Mouse (Mus musculus): ENCODE measurements around the gene Ifna16. TPM values are rescaled to one million over a fixed set of nuclear protein-coding genes. Genes with fewer than 3 reads are reported as not detected.

Ifna16 gene
- polyA plus RNA-seq, 1 experiment from 2014 or later: not detected

Other genes with a start within 250 kb of the Ifna16 start
- 4.5 and 4.8 TPM in 2 replicates for gene Hacd4, start 238.0 kb downstream of the Ifna16 start, polyA plus RNA-seq (2014; fragmentation: Nextera tagmentation; extraction: Ambion mirVana)
- not detected in 2 replicates for gene Ifnb1, start 154.2 kb downstream of the Ifna16 start, polyA plus RNA-seq (2014; fragmentation: Nextera tagmentation; extraction: Ambion mirVana)
- not detected in 2 replicates for gene Ifna15, start 118.7 kb downstream of the Ifna16 start, polyA plus RNA-seq (2014; fragmentation: Nextera tagmentation; extraction: Ambion mirVana)
- not detected in 2 replicates for gene Ifna14, start 105.1 kb downstream of the Ifna16 start, polyA plus RNA-seq (2014; fragmentation: Nextera tagmentation; extraction: Ambion mirVana)
- gene Ifna9, start 84.5 kb downstream of the Ifna16 start, polyA plus RNA-seq (2014; fragmentation: Nextera tagmentation; extraction: Ambion mirVana): not detected in 2 replicates
- gene Ifna12, start 73.5 kb downstream of the Ifna16 start, polyA plus RNA-seq (2014; fragmentation: Nextera tagmentation; extraction: Ambion mirVana): not detected in 2 replicates
- not detected in 2 replicates for gene C87499, start 42.5 kb downstream of the Ifna16 start, polyA plus RNA-seq (2014; fragmentation: Nextera tagmentation; extraction: Ambion mirVana)
- gene Ifna13, start 32.5 kb downstream of the Ifna16 start, polyA plus RNA-seq (2014; fragmentation: Nextera tagmentation; extraction: Ambion mirVana): not detected in 2 replicates
- not detected in 2 replicates for gene Ifna2, start 7.0 kb upstream of the Ifna16 start, polyA plus RNA-seq (2014; fragmentation: Nextera tagmentation; extraction: Ambion mirVana)
- not detected in 2 replicates for gene Ifnab, start 14.4 kb upstream of the Ifna16 start, polyA plus RNA-seq (2014; fragmentation: Nextera tagmentation; extraction: Ambion mirVana)
- 0.77 and 1.2 TPM in 2 replicates for gene Gm26566, start 44.9 kb upstream of the Ifna16 start, polyA plus RNA-seq (2014; fragmentation: Nextera tagmentation; extraction: Ambion mirVana)
- 136 and 150 TPM in 2 replicates for gene Klhl9, start 45.5 kb upstream of the Ifna16 start, polyA plus RNA-seq (2014; fragmentation: Nextera tagmentation; extraction: Ambion mirVana)
- not detected in 2 replicates for gene Gm13271, start 77.9 kb upstream of the Ifna16 start, polyA plus RNA-seq (2014; fragmentation: Nextera tagmentation; extraction: Ambion mirVana)
- gene Gm13283, start 83.2 kb upstream of the Ifna16 start, polyA plus RNA-seq (2014; fragmentation: Nextera tagmentation; extraction: Ambion mirVana): 0.20 and 0.32 TPM in 2 replicates
- gene Gm13290, start 96.9 kb upstream of the Ifna16 start, polyA plus RNA-seq (2014; fragmentation: Nextera tagmentation; extraction: Ambion mirVana): not detected in 2 replicates
- not detected in 2 replicates for gene Gm13289, start 100.0 kb upstream of the Ifna16 start, polyA plus RNA-seq (2014; fragmentation: Nextera tagmentation; extraction: Ambion mirVana)
- gene Gm13272, start 102.9 kb upstream of the Ifna16 start, polyA plus RNA-seq (2014; fragmentation: Nextera tagmentation; extraction: Ambion mirVana): not detected in 2 replicates
- not detected in 2 replicates for gene Ifnz, start 105.2 kb upstream of the Ifna16 start, polyA plus RNA-seq (2014; fragmentation: Nextera tagmentation; extraction: Ambion mirVana)
- gene Gm13276, start 108.8 kb upstream of the Ifna16 start, polyA plus RNA-seq (2014; fragmentation: Nextera tagmentation; extraction: Ambion mirVana): not detected in 2 replicates
- not detected in 2 replicates for gene Gm13277, start 111.7 kb upstream of the Ifna16 start, polyA plus RNA-seq (2014; fragmentation: Nextera tagmentation; extraction: Ambion mirVana)
- not detected in 2 replicates for gene Gm13278, start 114.6 kb upstream of the Ifna16 start, polyA plus RNA-seq (2014; fragmentation: Nextera tagmentation; extraction: Ambion mirVana)
- not detected in 2 replicates for gene Gm13275, start 117.6 kb upstream of the Ifna16 start, polyA plus RNA-seq (2014; fragmentation: Nextera tagmentation; extraction: Ambion mirVana)
- gene Gm13279, start 120.5 kb upstream of the Ifna16 start, polyA plus RNA-seq (2014; fragmentation: Nextera tagmentation; extraction: Ambion mirVana): not detected in 2 replicates
- 0.40 and 0.82 TPM in 2 replicates for gene Gm13285, start 122.7 kb upstream of the Ifna16 start, polyA plus RNA-seq (2014; fragmentation: Nextera tagmentation; extraction: Ambion mirVana)
- gene Gm13287, start 126.3 kb upstream of the Ifna16 start, polyA plus RNA-seq (2014; fragmentation: Nextera tagmentation; extraction: Ambion mirVana): not detected in 2 replicates
- not detected in 2 replicates for gene Gm13288, start 128.6 kb upstream of the Ifna16 start, polyA plus RNA-seq (2014; fragmentation: Nextera tagmentation; extraction: Ambion mirVana)
- gene Ifna7, start 139.3 kb upstream of the Ifna16 start, polyA plus RNA-seq (2014; fragmentation: Nextera tagmentation; extraction: Ambion mirVana): not detected in 2 replicates
- gene Ifna11, start 143.0 kb upstream of the Ifna16 start, polyA plus RNA-seq (2014; fragmentation: Nextera tagmentation; extraction: Ambion mirVana): not detected in 2 replicates
- gene Ifna6, start 150.5 kb upstream of the Ifna16 start, polyA plus RNA-seq (2014; fragmentation: Nextera tagmentation; extraction: Ambion mirVana): not detected in 2 replicates
- gene Ifna5, start 158.6 kb upstream of the Ifna16 start, polyA plus RNA-seq (2014; fragmentation: Nextera tagmentation; extraction: Ambion mirVana): not detected in 2 replicates
- gene Ifna4, start 164.9 kb upstream of the Ifna16 start, polyA plus RNA-seq (2014; fragmentation: Nextera tagmentation; extraction: Ambion mirVana): not detected in 2 replicates
- not detected in 2 replicates for gene Ifna1, start 173.2 kb upstream of the Ifna16 start, polyA plus RNA-seq (2014; fragmentation: Nextera tagmentation; extraction: Ambion mirVana)
- not detected in 2 replicates for gene Ifne, start 203.3 kb upstream of the Ifna16 start, polyA plus RNA-seq (2014; fragmentation: Nextera tagmentation; extraction: Ambion mirVana)

Data from hindbrain, embryonic 11.5 days (tissue).